Mouse (Mus musculus) cerebellum, adult 2 months (tissue): ENCODE results near the gene Vmn1r208.
"Not testable (repeated sequence)": the region's sequence is repeated elsewhere in the genome, so short reads cannot be mapped to it uniquely, and the experiment has no call there.

ENCODE experiments used
- CTCF ChIP-seq: fragments of 200-500 bp; IDR thresholded peaks from 2 replicates; pipeline ENCODE4 v1.5.1; 2011; ENCODE audit warnings: low read depth, mild to moderate bottlenecking, control low read depth, low read length, moderate library complexity, borderline replicate concordance; ENCODE audit not compliant: insufficient read depth
- POLR2A ChIP-seq: fragments of 200-500 bp; IDR thresholded peaks from 2 replicates; pipeline ENCODE4 v1.6.1; 2011; ENCODE audit warnings: low read length, control low read depth, borderline replicate concordance; ENCODE audit not compliant: insufficient read depth

GRCm38 (mm10) chr13:22777300-22777699, at the start of gene Vmn1r208:
- not testable (repeated sequence) for TF ChIP-seq CTCF, POLR2A
